15 mouse cellular contexts compared by ENCODE assay signal in the genomic region with DNA sequence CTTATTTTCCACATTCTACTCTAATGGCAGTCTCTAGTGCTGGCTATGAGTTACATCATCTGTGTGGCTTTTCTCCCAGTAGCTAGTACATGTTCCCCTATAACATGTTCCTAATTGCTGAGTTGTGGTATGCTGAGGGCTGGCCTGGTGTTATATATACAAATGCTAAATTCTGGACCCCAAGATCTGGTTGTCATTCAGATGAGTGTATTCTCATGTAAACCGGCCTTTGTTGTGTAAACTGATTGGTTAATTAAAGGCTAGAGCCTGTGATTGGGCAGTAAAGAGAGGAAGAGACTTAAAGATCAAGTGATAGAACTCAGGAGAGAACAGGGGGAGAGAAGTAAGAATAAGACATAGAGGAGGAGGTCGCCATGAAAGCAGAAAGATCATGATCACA.
"Had no signal": no experiment of that assay in that cellular context is flagged by ENCODE, and none has a peak within 500 bp of the region (broad histone marks: within the 10 kb centered on the region; RNA-seq: fewer than 3 reads in every experiment).

No protein-coding gene starts in this region.

- H3K36me3 ChIP-seq: limb, embryonic 15.5 days; liver, embryonic 12.5 days; midbrain, embryonic 15.5 days; neural tube, embryonic 12.5 days had no signal

- H3K9ac ChIP-seq: limb, embryonic 15.5 days; liver, embryonic 12.5 days; lung, embryonic 14.5 days; midbrain, embryonic 15.5 days; neural tube, embryonic 12.5 days had no signal

- H3K4me2 ChIP-seq: limb, embryonic 15.5 days; liver, embryonic 12.5 days; lung, embryonic 14.5 days; midbrain, embryonic 11.5 days; midbrain, embryonic 15.5 days; neural tube, embryonic 12.5 days had no signal

- H3K27ac ChIP-seq: kidney, postnatal 0 days; limb, embryonic 15.5 days; liver, embryonic 12.5 days; midbrain, embryonic 15.5 days; neural tube, embryonic 12.5 days had no signal

- H3K27me3 ChIP-seq: limb, embryonic 15.5 days; midbrain, embryonic 15.5 days; neural tube, embryonic 12.5 days had no signal

- ATAC-seq: liver, embryonic 12.5 days; midbrain, embryonic 15.5 days had no signal

- H3K9me3 ChIP-seq: limb, embryonic 15.5 days; liver, embryonic 12.5 days; megakaryocyte, embryonic 14.5 days; midbrain, embryonic 15.5 days; neural tube, embryonic 12.5 days had no signal

- DNase-seq: kidney, adult 11 months; kidney, adult 9 months; kidney, postnatal 36 days; layer of hippocampus, adult 9-11 months; layer of hippocampus, postnatal 36 days; lung, embryonic 14.5 days; lung, postnatal 14 days; thymus, postnatal 36 days had no signal

- H3K4me3 ChIP-seq: limb, embryonic 15.5 days; liver, embryonic 12.5 days; megakaryocyte, embryonic 14.5 days; midbrain, embryonic 15.5 days; neural tube, embryonic 12.5 days had no signal
